Mouse (Mus musculus): Measurements from ENCODE around the gene Zfp219. TPM values are rescaled to one million over a fixed set of nuclear protein-coding genes. Genes with fewer than 3 reads are reported as not detected.
"Not testable (repeated sequence)": the region's sequence is repeated elsewhere in the genome, so short reads cannot be mapped to it uniquely, and the experiment has no call there.

Gene Zfp219
- polyA plus RNA-seq, 1 experiment from 2014 or later, result 105 TPM

DNA sequence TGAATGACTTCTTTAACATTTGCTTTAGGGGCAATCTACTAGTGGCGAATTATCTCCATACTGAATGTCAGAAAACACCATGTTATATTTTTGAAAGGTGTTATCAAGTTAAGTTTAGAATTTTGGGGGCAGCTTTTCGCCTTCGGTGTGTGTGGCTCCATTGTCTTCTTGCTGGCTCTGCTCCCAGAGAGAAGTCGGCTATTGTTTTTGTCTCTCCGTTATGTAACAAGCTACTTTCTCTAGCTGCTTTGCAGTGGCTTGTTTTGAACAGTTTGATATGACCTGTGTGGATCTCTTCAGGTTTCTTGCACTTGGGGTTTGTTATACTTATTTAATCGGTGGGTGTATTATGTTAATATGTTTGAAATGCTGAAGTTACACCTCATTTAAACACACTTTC, 22.9 kb upstream of the Zfp219 start:
- Histone ChIP-seq H3K4me3 (ENCODE audit: low read depth, low read length) (no peak overlapping the region), H3K27me3 (ENCODE audit: control insufficient read depth, insufficient read depth, low read length) (no peaks in the 10 kb centered on the region), H3K4me2 (ENCODE audit: low read depth, low read length, severe bottlenecking) (no peak overlapping the region), H3K4me1 (replicated peaks; ENCODE audit: control insufficient read depth, insufficient read depth, low read length) (no peaks in the 10 kb centered on the region), H3K9me3 (ENCODE audit: control insufficient read depth, low read length) (no peaks in the 10 kb centered on the region), H3K9ac (ENCODE audit: low read length) (no peak overlapping the region), H3K27ac (ENCODE audit: low read depth, low read length) (no peak overlapping the region), H3K36me3 (ENCODE audit: control insufficient read depth, insufficient read depth, low read length) (no peaks in the 10 kb centered on the region)
- no peak for DNase-seq (ENCODE audit: low spot score)
- no peak for ATAC-seq (replicated peaks; ENCODE audit: low FRiP score)
- WGBS, result 74% methylated on average over 6 of the region's 6 CpGs

DNA sequence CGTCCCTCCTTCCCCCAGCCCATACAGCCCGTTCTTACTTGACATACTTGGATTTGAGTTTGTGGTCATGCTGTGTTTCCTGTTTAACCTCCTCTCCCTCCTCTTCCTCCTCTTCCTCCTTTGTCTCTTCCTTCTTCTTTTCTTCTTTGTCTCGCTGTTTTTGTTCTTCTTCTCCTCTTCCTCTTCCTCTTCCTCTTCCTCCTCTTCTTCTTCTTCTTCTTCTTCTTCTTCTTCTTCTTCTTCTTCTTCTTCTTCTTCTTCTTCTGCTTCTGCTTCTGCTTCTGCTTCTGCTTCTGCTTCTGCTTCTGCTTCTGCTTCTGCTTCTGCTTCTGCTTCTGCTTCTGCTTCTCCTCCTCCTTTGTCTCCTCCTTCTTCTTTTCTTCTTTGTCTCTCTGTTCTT, 21.8 kb upstream of the Zfp219 start, which contains the start of gene Olfr221:
Gene Olfr221, minus strand, starts transcription at position 101 of the 400 bp plus-strand sequence.
- not testable (repeated sequence) for H3K4me2 ChIP-seq (ENCODE audit: low read depth, low read length, severe bottlenecking); H3K27me3 ChIP-seq (ENCODE audit: control insufficient read depth, insufficient read depth, low read length); H3K27ac ChIP-seq (ENCODE audit: low read depth, low read length); ATAC-seq (replicated peaks; ENCODE audit: low FRiP score); H3K9me3 ChIP-seq (ENCODE audit: control insufficient read depth, low read length); H3K36me3 ChIP-seq (ENCODE audit: control insufficient read depth, insufficient read depth, low read length); H3K9ac ChIP-seq (ENCODE audit: low read length); DNase-seq (ENCODE audit: low spot score); H3K4me3 ChIP-seq (ENCODE audit: low read depth, low read length); H3K4me1 ChIP-seq (replicated peaks; ENCODE audit: control insufficient read depth, insufficient read depth, low read length)
- 62% methylated on average over 3 of the region's 3 CpGs for WGBS

DNA sequence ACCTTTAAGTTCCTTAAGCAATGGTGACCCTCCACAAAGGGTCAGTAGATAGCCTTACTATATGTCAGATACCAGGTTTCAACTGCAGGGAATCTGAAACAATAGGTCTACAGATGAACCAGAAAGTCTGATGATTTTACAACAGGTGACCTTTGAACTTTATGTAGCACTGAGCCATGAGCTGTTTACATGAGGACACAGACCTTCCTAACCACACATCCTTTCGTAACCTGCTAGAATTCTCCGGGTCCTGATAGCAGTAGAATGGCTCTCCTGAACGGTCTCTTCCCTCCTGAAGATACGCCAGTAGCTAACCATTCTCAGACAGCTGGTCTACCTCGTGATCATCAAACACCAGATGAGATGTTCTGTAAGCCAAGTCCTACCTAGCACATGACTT, 18.8 kb upstream of the Zfp219 start:
- Histone ChIP-seq H3K9me3 (ENCODE audit: control insufficient read depth, low read length) (no peaks in the 10 kb centered on the region), H3K4me3 (ENCODE audit: low read depth, low read length) (no peak overlapping the region), H3K36me3 (ENCODE audit: control insufficient read depth, insufficient read depth, low read length) (no peaks in the 10 kb centered on the region), H3K4me1 (replicated peaks; ENCODE audit: control insufficient read depth, insufficient read depth, low read length) (no peaks in the 10 kb centered on the region), H3K27me3 (ENCODE audit: control insufficient read depth, insufficient read depth, low read length) (no peaks in the 10 kb centered on the region), H3K9ac (ENCODE audit: low read length) (no peak overlapping the region), H3K27ac (ENCODE audit: low read depth, low read length) (no peak overlapping the region), H3K4me2 (ENCODE audit: low read depth, low read length, severe bottlenecking) (no peak overlapping the region)
- ATAC-seq (replicated peaks; ENCODE audit: low FRiP score), result no peak
- no peak for DNase-seq (ENCODE audit: low spot score)
- 87% methylated on average over 5 of the region's 5 CpGs for WGBS

DNA sequence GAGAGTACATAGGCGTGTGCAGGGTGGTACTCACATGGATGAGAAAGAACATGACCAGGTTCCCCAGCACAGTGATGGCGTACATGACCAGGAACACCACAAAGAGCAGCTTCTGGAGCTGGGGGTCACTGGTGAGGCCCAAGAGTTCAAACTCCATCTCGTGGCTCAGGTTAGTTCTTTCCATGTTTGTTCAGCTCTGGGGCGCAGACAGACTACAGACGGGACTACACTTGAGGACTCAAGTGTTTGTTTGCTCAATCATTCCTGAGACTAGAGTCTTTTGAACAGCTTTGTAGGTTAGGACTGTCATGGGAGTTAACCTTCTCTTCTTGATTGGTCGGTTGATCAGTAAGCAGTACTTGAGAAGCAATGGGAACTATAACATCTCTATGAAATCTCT, 15.4 kb upstream of the Zfp219 start:
- no peak overlapping the region for H3K27ac ChIP-seq (ENCODE audit: low read depth, low read length)
- H3K9me3 ChIP-seq (ENCODE audit: control insufficient read depth, low read length), result no peaks in the 10 kb centered on the region
- ATAC-seq (replicated peaks; ENCODE audit: low FRiP score), result no peak
- DNase-seq (ENCODE audit: low spot score), result no peak
- no peak overlapping the region for H3K9ac ChIP-seq (ENCODE audit: low read length)
- H3K4me2 ChIP-seq (ENCODE audit: low read depth, low read length, severe bottlenecking), result no peak overlapping the region
- H3K4me3 ChIP-seq (ENCODE audit: low read depth, low read length), result no peak overlapping the region
- no peaks in the 10 kb centered on the region for H3K36me3 ChIP-seq (ENCODE audit: control insufficient read depth, insufficient read depth, low read length)
- H3K27me3 ChIP-seq (ENCODE audit: control insufficient read depth, insufficient read depth, low read length), result no peaks in the 10 kb centered on the region
- H3K4me1 ChIP-seq (replicated peaks; ENCODE audit: control insufficient read depth, insufficient read depth, low read length), result no peaks in the 10 kb centered on the region
- WGBS, result 90% methylated on average over 6 of the region's 6 CpGs

DNA sequence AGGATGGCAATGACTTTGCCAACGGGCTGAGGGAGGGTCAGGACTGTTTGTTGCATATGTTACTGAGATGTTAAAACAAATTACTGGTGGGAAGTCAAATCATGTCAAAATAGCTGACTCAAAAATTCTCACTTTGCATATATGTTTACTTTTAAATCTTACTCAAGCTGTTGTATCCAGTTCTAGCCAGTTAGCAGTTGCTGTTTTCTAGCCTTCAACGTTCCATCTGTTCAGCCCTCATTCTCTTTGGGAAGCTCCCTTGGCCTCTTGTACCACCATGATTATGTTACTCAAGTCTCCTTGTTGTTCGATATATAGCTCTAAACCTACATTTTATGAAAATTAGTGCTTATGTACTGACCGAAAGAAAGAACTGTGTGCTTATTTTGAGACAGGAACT, 5.8 kb upstream of the Zfp219 start:
- no peak overlapping the region for H3K4me3 ChIP-seq (ENCODE audit: low read depth, low read length)
- H3K36me3 ChIP-seq (ENCODE audit: control insufficient read depth, insufficient read depth, low read length), result no peaks in the 10 kb centered on the region
- no peak overlapping the region for H3K9ac ChIP-seq (ENCODE audit: low read length)
- no peak overlapping the region for H3K4me2 ChIP-seq (ENCODE audit: low read depth, low read length, severe bottlenecking)
- ATAC-seq (replicated peaks; ENCODE audit: low FRiP score) (no peak), DNase-seq (ENCODE audit: low spot score) (no peak)
- H3K27me3 ChIP-seq (ENCODE audit: control insufficient read depth, insufficient read depth, low read length), result no peaks in the 10 kb centered on the region
- 92% methylated on average over 4 of the region's 4 CpGs for WGBS
- no peaks in the 10 kb centered on the region for H3K9me3 ChIP-seq (ENCODE audit: control insufficient read depth, low read length)
- peaks cover 5% of the 10 kb centered on the region for H3K4me1 ChIP-seq (replicated peaks; ENCODE audit: control insufficient read depth, insufficient read depth, low read length)
- no peak overlapping the region for H3K27ac ChIP-seq (ENCODE audit: low read depth, low read length)

DNA sequence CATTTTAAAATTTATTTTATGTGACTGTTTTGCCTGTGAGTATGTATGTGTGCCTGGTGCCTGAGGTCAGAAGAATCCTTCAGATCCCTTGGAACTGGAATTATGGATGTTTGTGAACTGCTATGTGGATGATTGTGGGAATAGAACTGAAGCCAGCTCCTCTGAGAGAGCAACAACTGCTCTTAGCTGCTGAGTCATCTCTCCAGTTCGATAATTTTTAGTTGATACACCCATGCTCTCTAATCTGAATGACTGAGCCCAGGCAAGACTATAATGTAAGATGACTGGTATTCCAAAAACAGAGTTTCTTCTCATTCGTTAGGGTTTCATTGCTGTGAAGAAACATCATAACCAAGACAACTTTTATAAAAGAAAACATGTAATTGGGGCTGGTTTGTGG, 3.6 kb upstream of the Zfp219 start:
- WGBS, result 92% methylated on average over 2 of the region's 2 CpGs
- Histone ChIP-seq H3K4me1 (replicated peaks; ENCODE audit: control insufficient read depth, insufficient read depth, low read length) (peaks cover 11% of the 10 kb centered on the region), H3K4me2 (ENCODE audit: low read depth, low read length, severe bottlenecking) (no peak overlapping the region), H3K27ac (ENCODE audit: low read depth, low read length) (no peak overlapping the region), H3K9me3 (ENCODE audit: control insufficient read depth, low read length) (no peaks in the 10 kb centered on the region), H3K4me3 (ENCODE audit: low read depth, low read length) (no peak overlapping the region), H3K9ac (ENCODE audit: low read length) (no peak overlapping the region), H3K27me3 (ENCODE audit: control insufficient read depth, insufficient read depth, low read length) (no peaks in the 10 kb centered on the region), H3K36me3 (ENCODE audit: control insufficient read depth, insufficient read depth, low read length) (no peaks in the 10 kb centered on the region)
- no peak for ATAC-seq (replicated peaks; ENCODE audit: low FRiP score)
- no peak for DNase-seq (ENCODE audit: low spot score)

DNA sequence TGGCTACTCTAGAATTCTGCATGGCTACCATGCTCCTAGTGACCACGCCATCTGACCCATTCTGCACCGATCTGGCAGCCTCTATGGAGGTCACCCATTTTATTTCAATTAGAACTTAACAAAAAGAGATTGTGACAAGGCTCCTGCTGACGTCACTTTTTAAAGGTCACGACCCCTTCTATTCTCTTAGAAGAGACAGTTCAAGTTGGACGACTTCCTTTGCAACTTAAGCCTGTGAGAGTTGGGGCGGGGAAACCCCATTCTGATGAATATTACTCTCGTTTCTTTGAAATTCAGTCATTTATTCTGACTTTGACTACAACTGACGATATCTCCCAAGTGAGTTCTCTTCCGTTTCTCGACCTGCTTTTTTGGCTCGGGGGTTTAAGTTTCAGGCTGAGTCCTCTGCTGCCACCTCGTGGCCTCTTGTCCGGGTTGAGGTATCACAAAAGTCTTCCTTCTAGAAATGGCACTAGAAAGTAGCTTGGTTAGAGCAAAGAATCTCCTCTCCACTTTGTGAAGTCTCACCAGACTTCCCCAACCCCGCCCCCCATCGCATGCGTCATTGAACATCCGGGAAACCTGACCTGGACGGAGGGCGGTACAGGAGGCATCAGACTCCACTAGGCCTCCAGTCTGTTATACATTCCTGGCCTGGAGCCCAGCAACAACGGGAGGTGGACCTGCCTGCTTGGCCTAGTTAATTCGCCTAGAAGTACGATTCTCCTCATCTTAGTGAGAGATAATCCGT, 2.4 kb upstream of the Zfp219 start:
- DNase-seq (ENCODE audit: low spot score) (peak; percentile 91), ATAC-seq (replicated peaks; ENCODE audit: low FRiP score) (peak; percentile 13)
- no peaks in the 10 kb centered on the region for H3K9me3 ChIP-seq (ENCODE audit: control insufficient read depth, low read length)
- H3K4me1 ChIP-seq (replicated peaks; ENCODE audit: control insufficient read depth, insufficient read depth, low read length), result peaks cover 19% of the 10 kb centered on the region
- peak overlapping the region; percentile 52 for H3K9ac ChIP-seq (ENCODE audit: low read length)
- H3K27me3 ChIP-seq (ENCODE audit: control insufficient read depth, insufficient read depth, low read length), result no peaks in the 10 kb centered on the region
- H3K36me3 ChIP-seq (ENCODE audit: control insufficient read depth, insufficient read depth, low read length), result no peaks in the 10 kb centered on the region
- WGBS, result 2% methylated on average over 23 of the region's 23 CpGs
- H3K4me3 ChIP-seq (ENCODE audit: low read depth, low read length), result peak overlapping the region; percentile 19; the same call in 1 of the 2 replicates
- H3K4me2 ChIP-seq (ENCODE audit: low read depth, low read length, severe bottlenecking), result peak overlapping the region; percentile 48
- peak overlapping the region; percentile 81 for H3K27ac ChIP-seq (ENCODE audit: low read depth, low read length)

DNA sequence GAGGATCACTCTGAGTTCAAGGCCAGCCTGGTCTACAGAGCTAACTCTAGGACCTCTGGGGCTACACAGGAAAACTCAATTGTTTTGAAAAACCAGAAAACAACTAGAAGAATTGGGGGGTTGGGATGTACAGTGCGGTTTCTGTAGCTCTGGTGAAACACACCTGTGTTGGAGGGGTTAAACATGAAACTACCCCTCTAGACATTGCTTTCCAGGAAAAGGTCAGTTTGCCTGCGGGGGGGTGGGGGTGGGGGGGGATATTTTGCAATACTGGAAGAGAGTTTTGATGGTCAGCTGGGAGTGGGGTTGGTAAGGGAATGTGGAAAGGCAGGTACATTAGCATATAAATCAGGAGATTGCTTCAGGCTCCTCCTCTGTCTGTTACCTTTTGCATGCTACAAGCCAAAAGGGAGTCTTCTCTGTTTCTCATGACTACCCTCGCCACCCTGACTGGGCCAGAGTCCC, 1.7 kb upstream of the Zfp219 start:
- whole genome bisulfite sequencing, result 55% methylated on average over 3 of the region's 3 CpGs
- H3K4me3 ChIP-seq (ENCODE audit: low read depth, low read length), result no peak overlapping the region
- no peaks in the 10 kb centered on the region for H3K9me3 ChIP-seq (ENCODE audit: control insufficient read depth, low read length)
- H3K4me2 ChIP-seq (ENCODE audit: low read depth, low read length, severe bottlenecking), result peak overlapping the region; percentile 48; the same call in 1 of the 2 replicates
- no peak overlapping the region for H3K9ac ChIP-seq (ENCODE audit: low read length)
- peaks cover 19% of the 10 kb centered on the region for H3K4me1 ChIP-seq (replicated peaks; ENCODE audit: control insufficient read depth, insufficient read depth, low read length)
- ATAC-seq (replicated peaks; ENCODE audit: low FRiP score) (no peak), DNase-seq (ENCODE audit: low spot score) (no peak)
- no peaks in the 10 kb centered on the region for H3K36me3 ChIP-seq (ENCODE audit: control insufficient read depth, insufficient read depth, low read length)
- no peak overlapping the region for H3K27ac ChIP-seq (ENCODE audit: low read depth, low read length)
- H3K27me3 ChIP-seq (ENCODE audit: control insufficient read depth, insufficient read depth, low read length), result no peaks in the 10 kb centered on the region
